Mouse (Mus musculus) heart, adult 9 months (tissue): ENCODE data around the gene 4930442H23Rik.

Experiments
- DNase-seq, 2 experiments: peaks; one replicate each; pipeline ENCODE4 v3.0.0; 2022; ENCODE audit warnings: low spot score in 2 of 2

The 4930442H23Rik gene

GRCm38 (mm10) chr10:81145778-81146177, 37.9 kb downstream of the 4930442H23Rik start:
- DNase-seq, result no peak

GRCm38 (mm10) chr10:81145307-81145706, 38.3 kb downstream of the 4930442H23Rik start:
- no peak for DNase-seq

- DNase-seq, result peak in 1 of 2 experiments; percentile 59
These were observed 39.0 kb downstream of the 4930442H23Rik start for GRCm38 (mm10) chr10:81144667-81145066.

- no peak for DNase-seq
These were observed 39.7 kb downstream of the 4930442H23Rik start for GRCm38 (mm10) chr10:81143845-81144437.

GRCm38 (mm10) chr10:81143157-81143633, 40.5 kb downstream of the 4930442H23Rik start:
- DNase-seq, result no peak

- no peak for DNase-seq
These were observed 41.1 kb downstream of the 4930442H23Rik start for GRCm38 (mm10) chr10:81142551-81142981.

- no peak for DNase-seq
These were observed 42.0 kb downstream of the 4930442H23Rik start for GRCm38 (mm10) chr10:81141455-81142210.

- DNase-seq, result peak; percentile 60 to 71
These were observed 42.8 kb downstream of the 4930442H23Rik start for GRCm38 (mm10) chr10:81140717-81141454.

- no peak for DNase-seq
These were observed 43.6 kb downstream of the 4930442H23Rik start for GRCm38 (mm10) chr10:81140005-81140404.

- no peak for DNase-seq
These were observed 44.2 kb downstream of the 4930442H23Rik start for GRCm38 (mm10) chr10:81139529-81139846.

- no peak for DNase-seq
These were observed 44.7 kb downstream of the 4930442H23Rik start for GRCm38 (mm10) chr10:81138821-81139528.

GRCm38 (mm10) chr10:81138131-81138782, 45.4 kb downstream of the 4930442H23Rik start:
- peak in 1 of 2 experiments; percentile 63 for DNase-seq

GRCm38 (mm10) chr10:81137252-81138130, 46.2 kb downstream of the 4930442H23Rik start:
- peak; percentile 99 for DNase-seq

GRCm38 (mm10) chr10:81136706-81137231, 46.9 kb downstream of the 4930442H23Rik start:
- DNase-seq, result peak; percentile 79 to 81

- peak; percentile 83 to 84 for DNase-seq
These were observed 47.6 kb downstream of the 4930442H23Rik start for GRCm38 (mm10) chr10:81135831-81136705.

GRCm38 (mm10) chr10:81134966-81135681, 48.5 kb downstream of the 4930442H23Rik start, which contains the start of gene Zbtb7a:
Gene Zbtb7a (plus strand): TSS chr10:81135220.
- peak in 1 of 2 experiments; percentile 45 for DNase-seq

- DNase-seq, result peak; percentile 82 to 90
These were observed 49.5 kb downstream of the 4930442H23Rik start for GRCm38 (mm10) chr10:81134181-81134587.
